ENCODE assay signal across 1 mouse cellular context in the genomic region with DNA sequence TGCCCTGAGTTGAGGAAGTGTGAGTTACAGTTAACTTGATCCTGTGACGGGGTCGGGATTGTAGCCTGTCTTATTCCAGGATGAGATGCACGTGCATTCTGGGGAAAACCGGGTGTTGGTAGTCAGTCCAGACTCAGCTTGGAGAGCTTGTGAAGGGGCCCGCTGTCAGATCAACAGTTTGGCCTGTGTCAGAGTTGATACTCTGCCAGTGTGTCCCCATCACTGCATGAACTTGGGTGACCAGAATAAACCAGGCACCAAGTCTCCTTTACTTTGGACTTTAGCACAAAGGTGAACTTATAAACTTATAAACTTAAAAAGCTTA.
TF ChIP-seq lines count a peak whose summit lies in the region.

No protein-coding gene starts in this region.

TF ChIP-seq in CH12.LX, 34 proteins besides CTCF, POLR2A, EP300 and RAD21 (continued from another document):
- TF ChIP-seq NRF1 (IDR thresholded peaks at IDR 0.05; ENCODE audit: low read depth, low read length) (no peak), USF2 (conservative IDR thresholded peaks at IDR 0.05; ENCODE audit: low read depth, low read length) (no peak), MAFK (IDR thresholded peaks at IDR 0.05; ENCODE audit: insufficient replicate concordance, low read length) (no peak), MXI1 (IDR thresholded peaks at IDR 0.05; ENCODE audit: low read depth, low read length) (no peak), MYC (IDR thresholded peaks at IDR 0.05; ENCODE audit: low read depth, low read length) (0 out of 2 replicates have a peak, but pooled peaks have one; percentile 35), USF1 (IDR thresholded peaks at IDR 0.05; ENCODE audit: low read depth, low read length) (no peak), MEF2A (IDR thresholded peaks at IDR 0.05; ENCODE audit: borderline replicate concordance, low read depth, low read length) (0 out of 2 replicates have a peak, but pooled peaks have one; percentile 16)
